Mouse (Mus musculus): ENCODE measurements around the gene Apoe. TPM values are rescaled to one million over a fixed set of nuclear protein-coding genes. Genes with fewer than 3 reads are reported as not detected.
A peak's percentile ranks its signal among the peaks of the same experiment; 100 is the strongest.

Gene Apoe
- total and polyA plus RNA-seq, 3 experiments, result 33.3 to 61.4 TPM; not detected in 1

GRCm38 (mm10) chr7:19741329-19742031 is 42.5 kb upstream of the Apoe start:
- no peaks in the 10 kb centered on the region for H3K79me2 ChIP-seq (ENCODE audit: control insufficient read depth, insufficient read depth, low read length, poor library complexity)
- H3K4me3 ChIP-seq (ENCODE audit: control insufficient read depth in 1 of 2, insufficient read depth in 1 of 2, low read depth in 2 of 2, low read length in 2 of 2), result no peak overlapping the region
- H3K27me3 ChIP-seq (ENCODE audit: control insufficient read depth in 1 of 2, insufficient read depth in 2 of 2, low read length in 2 of 2), result no peaks in the 10 kb centered on the region
- no peaks in the 10 kb centered on the region for H3K9me3 ChIP-seq (replicated peaks; ENCODE audit: insufficient read depth, low read length)
- H3K27ac ChIP-seq (ENCODE audit: control insufficient read depth, low read depth, low read length), result no peak overlapping the region
- H3K36me3 ChIP-seq (ENCODE audit: control insufficient read depth in 1 of 2, insufficient read depth in 2 of 2, low read length in 2 of 2), result peaks cover 0 to 8% of the 10 kb centered on the region in 2 experiments; a peak in 2 of 4 replicates
- no peak for DNase-seq (ENCODE audit: low read depth, low spot score)
- TF ChIP-seq MXI1 (IDR thresholded peaks at IDR 0.05; ENCODE audit: low read depth, low read length) (no peak), BHLHE40 (IDR thresholded peaks at IDR 0.05; ENCODE audit: borderline replicate concordance, low read depth, low read length) (no peak), USF2 (IDR thresholded peaks at IDR 0.05; ENCODE audit: borderline replicate concordance in 1 of 2, insufficient read depth in 1 of 2, low read depth in 1 of 2, low read length in 2 of 2) (no peak)
- peaks cover 6 to 13% of the 10 kb centered on the region in 2 experiments; a peak in 3 of 4 replicates for H3K4me1 ChIP-seq (ENCODE audit: control insufficient read depth in 1 of 2, insufficient read depth in 2 of 2, low read length in 2 of 2)
- no peak overlapping the region for H3K9ac ChIP-seq (ENCODE audit: control insufficient read depth, low read depth, low read length, poor library complexity, severe bottlenecking)

- H3K79me2 ChIP-seq (ENCODE audit: control insufficient read depth, insufficient read depth, low read length, poor library complexity), result no peaks in the 10 kb centered on the region
- peak; percentile 59 for DNase-seq (ENCODE audit: low read depth, low spot score)
- no peak overlapping the region for H3K4me3 ChIP-seq (ENCODE audit: control insufficient read depth in 1 of 2, insufficient read depth in 1 of 2, low read depth in 2 of 2, low read length in 2 of 2)
- H3K9me3 ChIP-seq (replicated peaks; ENCODE audit: insufficient read depth, low read length), result no peaks in the 10 kb centered on the region
- H3K4me1 ChIP-seq (ENCODE audit: control insufficient read depth in 1 of 2, insufficient read depth in 2 of 2, low read length in 2 of 2), result peaks cover 11 to 21% of the 10 kb centered on the region in 2 experiments
- H3K36me3 ChIP-seq (ENCODE audit: control insufficient read depth in 1 of 2, insufficient read depth in 2 of 2, low read length in 2 of 2), result peaks cover 0 to 12% of the 10 kb centered on the region in 2 experiments; a peak in 2 of 4 replicates
- H3K9ac ChIP-seq (ENCODE audit: control insufficient read depth, low read depth, low read length, poor library complexity, severe bottlenecking), result no peak overlapping the region
- no peak for TF ChIP-seq NELFE (IDR thresholded peaks at IDR 0.05; ENCODE audit: low read depth, low read length)
- 0 out of 2 replicates have a peak, but pooled peaks have one; percentile 2 for TF ChIP-seq SMC3 (IDR thresholded peaks at IDR 0.05; ENCODE audit: low read depth, low read length)
- no peak for TF ChIP-seq MXI1 (IDR thresholded peaks at IDR 0.05; ENCODE audit: low read depth, low read length)
- no peak for TF ChIP-seq JUND (IDR thresholded peaks at IDR 0.05; ENCODE audit: low read depth, low read length)
- no peak for TF ChIP-seq USF1 (IDR thresholded peaks at IDR 0.05; ENCODE audit: low read depth, low read length)
- no peak for TF ChIP-seq MYC (IDR thresholded peaks at IDR 0.05; ENCODE audit: low read depth, low read length)
- TF ChIP-seq MAFK (IDR thresholded peaks at IDR 0.05; ENCODE audit: borderline replicate concordance, low read depth, low read length), result no peak
- no peak for TF ChIP-seq KAT2A (conservative IDR thresholded peaks at IDR 0.05; ENCODE audit: low read depth, low read length)
- TF ChIP-seq MAX (IDR thresholded peaks at IDR 0.05; ENCODE audit: low read length), result no peak
- no peak for TF ChIP-seq EP300 (IDR thresholded peaks at IDR 0.05; ENCODE audit: low read depth in 1 of 2, low read length in 2 of 2)
- TF ChIP-seq CHD2 (IDR thresholded peaks at IDR 0.05; ENCODE audit: low read length), result no peak
- TF ChIP-seq CTCF (IDR thresholded peaks at IDR 0.05 in 2 of 3, conservative IDR thresholded peaks at IDR 0.05 in 1 of 3; ENCODE audit: control insufficient read depth in 1 of 3, insufficient read depth in 1 of 3, low read depth in 2 of 3, low read length in 3 of 3, poor library complexity in 1 of 3, severe bottlenecking in 1 of 3), result peak in 2 of 3 experiments; percentile 40 to 62; a peak in 5 of 6 replicates
- TF ChIP-seq ZC3H11A (IDR thresholded peaks at IDR 0.05; ENCODE audit: low read depth, low read length), result no peak
- TF ChIP-seq NRF1 (IDR thresholded peaks at IDR 0.05; ENCODE audit: insufficient read depth, low read depth, low read length, poor library complexity, severe bottlenecking), result no peak
- no peak for TF ChIP-seq TBP (IDR thresholded peaks at IDR 0.05; ENCODE audit: low read depth, low read length)
- no peak for TF ChIP-seq POLR2A (IDR thresholded peaks at IDR 0.05; ENCODE audit: control insufficient read depth in 1 of 2, insufficient read depth in 1 of 2, low read depth in 1 of 2, low read length in 2 of 2, poor library complexity in 1 of 2)
- TF ChIP-seq UBTF (IDR thresholded peaks at IDR 0.05; ENCODE audit: borderline replicate concordance, insufficient read depth, low read depth, low read length), result no peak
- no peak for TF ChIP-seq ZMIZ1 (IDR thresholded peaks at IDR 0.05; ENCODE audit: low read depth, low read length)
- no peak for TF ChIP-seq MEF2A (IDR thresholded peaks at IDR 0.05; ENCODE audit: extremely low read depth, insufficient replicate concordance, low read depth, low read length, poor library complexity, severe bottlenecking)
- peak; percentile 18 for TF ChIP-seq RAD21 (IDR thresholded peaks at IDR 0.05; ENCODE audit: low read depth, low read length)
- no peak for TF ChIP-seq GATA1 (IDR thresholded peaks at IDR 0.05; ENCODE audit: low read depth, low read length)
- no peak overlapping the region for H3K27ac ChIP-seq (ENCODE audit: control insufficient read depth, low read depth, low read length)
- no peaks in the 10 kb centered on the region for H3K27me3 ChIP-seq (ENCODE audit: control insufficient read depth in 1 of 2, insufficient read depth in 2 of 2, low read length in 2 of 2)
Measured at GRCm38 (mm10) chr7:19740269-19740668, 41.3 kb upstream of the Apoe start.

Measured in MEL (cell line).